Mouse (Mus musculus): ENCODE data around the gene Gm10184. TPM values are rescaled to one million over a fixed set of nuclear protein-coding genes. Genes with fewer than 3 reads are reported as not detected.
"Not testable (repeated sequence)": the region's sequence is repeated elsewhere in the genome, so short reads cannot be mapped to it uniquely, and the experiment has no call there.

Gm10184 gene
- 56.5 and 61.6 TPM in 2 replicates for polyA plus RNA-seq (2014; fragmentation: Nextera tagmentation; extraction: Ambion mirVana)

DNA sequence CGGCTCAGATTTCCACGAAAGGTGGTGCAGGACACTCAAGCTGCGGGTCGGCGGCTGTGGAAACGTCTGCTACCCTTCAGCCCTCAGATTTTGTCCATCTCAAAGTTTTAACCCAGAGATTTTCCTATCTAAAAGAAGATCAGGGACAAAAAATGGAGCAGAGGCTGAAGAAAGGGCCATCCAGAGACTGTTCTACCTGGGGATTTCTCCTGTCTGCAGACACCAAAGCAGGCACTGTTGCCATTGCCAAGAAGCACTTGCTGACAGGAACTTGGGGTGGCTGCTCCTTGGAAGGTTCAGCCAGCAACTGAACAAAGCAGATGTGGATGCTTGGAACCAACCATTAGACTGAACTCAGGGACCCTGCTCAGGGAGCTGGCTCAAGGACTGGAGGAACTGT, at the start of gene Gm10184:
Gene Gm10184, minus strand, starts transcription at position 101 of the 400 bp plus-strand sequence.
- 90% methylated on average over 6 of the region's 6 CpGs for WGBS
- Histone ChIP-seq H3K4me1 (replicated peaks; ENCODE audit: control insufficient read depth, insufficient read depth, low read length) (no peaks in the 10 kb centered on the region), H3K27me3 (replicated peaks; ENCODE audit: control insufficient read depth, insufficient read depth, low read length) (no peaks in the 10 kb centered on the region), H3K9me3 (ENCODE audit: control insufficient read depth, low read length) (no peaks in the 10 kb centered on the region), H3K4me2 (ENCODE audit: low read length) (no peak within 1 kb of the TSS), H3K27ac (ENCODE audit: low read depth) (no peak within 1 kb of the TSS), H3K9ac (ENCODE audit: low read length) (no peak within 1 kb of the TSS), H3K4me3 (ENCODE audit: low read depth, low read length) (no peak within 1 kb of the TSS), H3K36me3 (ENCODE audit: control insufficient read depth, insufficient read depth, low read length) (no peaks in the 10 kb centered on the region)
- DNase-seq (ENCODE audit: low spot score), result no peak
- no peak for ATAC-seq (replicated peaks; ENCODE audit: low FRiP score, low TSS enrichment, low read depth)

DNA sequence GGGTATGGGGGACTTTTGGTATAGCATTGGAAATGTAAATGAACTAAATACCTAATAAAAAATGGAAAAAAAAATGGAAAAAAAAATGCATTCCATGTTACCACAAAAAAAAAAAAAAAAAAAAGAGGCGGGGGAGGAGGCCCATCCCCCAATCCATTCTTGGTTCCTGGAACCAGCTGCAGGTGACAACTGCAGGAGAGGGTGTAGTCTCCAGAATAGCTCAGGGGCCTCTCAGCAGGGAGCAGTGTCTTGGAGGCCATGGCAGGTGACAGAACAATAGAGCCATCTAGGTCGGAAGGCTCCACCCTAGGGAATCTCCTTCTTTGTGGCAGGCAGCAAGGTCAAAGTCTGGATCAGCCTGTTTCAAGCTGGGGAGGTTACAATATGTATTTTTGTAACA, 23.7 kb upstream of the Gm10184 start:
- no peak overlapping the region for H3K27ac ChIP-seq (ENCODE audit: low read depth)
- no peak for DNase-seq (ENCODE audit: low spot score)
- H3K4me2 ChIP-seq (ENCODE audit: low read length), result no peak overlapping the region
- H3K4me1 ChIP-seq (replicated peaks; ENCODE audit: control insufficient read depth, insufficient read depth, low read length), result no peaks in the 10 kb centered on the region
- ATAC-seq (replicated peaks; ENCODE audit: low FRiP score, low TSS enrichment, low read depth), result no peak
- no peaks in the 10 kb centered on the region for H3K36me3 ChIP-seq (ENCODE audit: control insufficient read depth, insufficient read depth, low read length)
- H3K9me3 ChIP-seq (ENCODE audit: control insufficient read depth, low read length), result no peaks in the 10 kb centered on the region
- no peak overlapping the region for H3K9ac ChIP-seq (ENCODE audit: low read length)
- no peaks in the 10 kb centered on the region for H3K27me3 ChIP-seq (replicated peaks; ENCODE audit: control insufficient read depth, insufficient read depth, low read length)
- no peak overlapping the region for H3K4me3 ChIP-seq (ENCODE audit: low read depth, low read length)
- WGBS, result 68% methylated on average over 2 of the region's 2 CpGs

DNA sequence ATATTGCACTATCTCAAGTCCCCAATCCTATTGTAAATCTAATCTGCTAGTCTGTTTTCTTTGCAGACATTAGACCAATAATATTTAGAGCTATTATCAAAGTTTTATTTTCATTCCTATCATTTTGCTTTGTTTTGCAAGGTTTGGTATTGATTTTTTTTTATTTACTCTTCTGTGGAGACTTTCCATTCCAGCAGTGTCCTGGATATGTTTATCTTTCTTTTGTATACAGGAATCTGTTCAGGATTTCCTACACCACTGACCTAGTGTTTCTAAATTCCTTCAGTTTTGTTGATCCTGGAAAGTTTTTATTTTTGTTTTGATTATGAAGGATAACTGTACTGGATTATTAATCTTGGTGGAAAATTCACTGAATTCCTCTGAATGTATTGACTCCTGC, 2.6 kb downstream of the Gm10184 start:
- H3K4me3 ChIP-seq (ENCODE audit: low read depth, low read length), result no peak overlapping the region
- no peak overlapping the region for H3K27ac ChIP-seq (ENCODE audit: low read depth)
- no peak overlapping the region for H3K4me2 ChIP-seq (ENCODE audit: low read length)
- no peaks in the 10 kb centered on the region for H3K4me1 ChIP-seq (replicated peaks; ENCODE audit: control insufficient read depth, insufficient read depth, low read length)
- H3K36me3 ChIP-seq (ENCODE audit: control insufficient read depth, insufficient read depth, low read length), result no peaks in the 10 kb centered on the region
- no peak overlapping the region for H3K9ac ChIP-seq (ENCODE audit: low read length)
- no peak for ATAC-seq (replicated peaks; ENCODE audit: low FRiP score, low TSS enrichment, low read depth)
- H3K27me3 ChIP-seq (replicated peaks; ENCODE audit: control insufficient read depth, insufficient read depth, low read length), result no peaks in the 10 kb centered on the region
- DNase-seq (ENCODE audit: low spot score), result no peak
- H3K9me3 ChIP-seq (ENCODE audit: control insufficient read depth, low read length), result no peaks in the 10 kb centered on the region

DNA sequence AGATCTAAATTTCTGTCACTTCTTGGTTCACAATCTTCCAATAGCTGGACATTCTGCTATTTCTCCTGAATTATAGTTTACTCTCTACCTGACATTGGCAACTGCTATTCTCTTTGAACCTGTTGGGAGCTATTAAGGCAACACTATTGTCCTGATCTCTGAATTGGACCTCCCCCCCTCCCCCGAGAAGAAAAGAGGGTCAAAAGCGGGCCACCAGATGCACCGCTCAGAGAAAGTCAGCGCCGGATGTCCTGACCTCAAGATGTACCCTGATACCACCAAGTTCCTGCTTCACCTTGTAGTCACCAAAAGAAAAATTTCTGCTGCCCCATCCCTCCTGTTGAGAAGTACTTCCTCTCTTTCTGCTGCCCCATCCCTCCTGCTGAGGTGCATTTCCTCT, 5.5 kb downstream of the Gm10184 start:
- not testable (repeated sequence) for H3K9me3 ChIP-seq (ENCODE audit: control insufficient read depth, low read length); H3K4me1 ChIP-seq (replicated peaks; ENCODE audit: control insufficient read depth, insufficient read depth, low read length); H3K27me3 ChIP-seq (replicated peaks; ENCODE audit: control insufficient read depth, insufficient read depth, low read length); H3K36me3 ChIP-seq (ENCODE audit: control insufficient read depth, insufficient read depth, low read length); H3K4me2 ChIP-seq (ENCODE audit: low read length); H3K9ac ChIP-seq (ENCODE audit: low read length); H3K27ac ChIP-seq (ENCODE audit: low read depth); ATAC-seq (replicated peaks; ENCODE audit: low FRiP score, low TSS enrichment, low read depth); H3K4me3 ChIP-seq (ENCODE audit: low read depth, low read length); DNase-seq (ENCODE audit: low spot score)
- WGBS, result 83% methylated on average over 5 of the region's 5 CpGs

DNA sequence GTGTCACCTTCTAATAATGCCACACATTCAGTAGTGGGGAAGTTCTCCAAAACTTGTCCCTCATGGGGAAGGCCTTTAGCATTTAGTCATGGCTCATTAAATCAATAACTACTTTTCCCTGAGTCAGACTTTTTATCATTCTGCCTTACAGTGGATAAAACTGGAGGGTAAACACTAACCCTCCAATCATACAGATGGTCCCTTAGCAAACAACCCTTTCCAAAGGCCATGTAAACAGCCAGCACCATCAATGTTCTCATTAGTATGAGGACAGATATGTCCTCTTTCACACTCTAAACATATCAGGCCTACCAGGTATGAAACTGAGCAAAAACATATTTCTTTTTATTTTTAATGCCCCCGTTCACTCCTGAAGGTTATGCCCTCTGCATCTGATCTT, 7.5 kb downstream of the Gm10184 start:
- no peaks in the 10 kb centered on the region for H3K4me1 ChIP-seq (replicated peaks; ENCODE audit: control insufficient read depth, insufficient read depth, low read length)
- DNase-seq (ENCODE audit: low spot score), result no peak
- no peak overlapping the region for H3K9ac ChIP-seq (ENCODE audit: low read length)
- H3K27me3 ChIP-seq (replicated peaks; ENCODE audit: control insufficient read depth, insufficient read depth, low read length), result no peaks in the 10 kb centered on the region
- WGBS, result 89% methylated on average over 1 of the region's 1 CpGs
- no peak for ATAC-seq (replicated peaks; ENCODE audit: low FRiP score, low TSS enrichment, low read depth)
- no peaks in the 10 kb centered on the region for H3K9me3 ChIP-seq (ENCODE audit: control insufficient read depth, low read length)
- H3K4me3 ChIP-seq (ENCODE audit: low read depth, low read length), result no peak overlapping the region
- no peak overlapping the region for H3K4me2 ChIP-seq (ENCODE audit: low read length)
- no peak overlapping the region for H3K27ac ChIP-seq (ENCODE audit: low read depth)
- H3K36me3 ChIP-seq (ENCODE audit: control insufficient read depth, insufficient read depth, low read length), result no peaks in the 10 kb centered on the region

DNA sequence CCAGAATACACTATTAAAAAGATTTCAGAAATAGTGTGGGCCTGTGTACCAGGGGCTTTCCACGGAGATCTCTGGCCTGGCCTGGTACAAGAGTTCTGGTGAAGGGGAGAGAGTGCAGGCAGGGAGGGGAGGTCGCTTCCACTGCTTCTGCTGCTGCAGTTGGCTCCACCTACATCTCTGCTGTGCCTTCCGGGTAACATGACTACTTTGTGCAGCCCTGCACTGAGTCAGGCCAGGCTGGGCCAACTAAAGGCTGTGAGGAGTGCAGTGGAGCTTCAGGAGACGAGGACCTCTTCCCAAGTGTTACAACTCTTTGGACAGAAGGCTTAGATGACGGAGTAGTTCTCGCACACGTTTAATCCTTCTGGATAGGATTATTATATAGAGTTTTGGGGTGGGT, 9.6 kb downstream of the Gm10184 start:
- Histone ChIP-seq H3K9ac (ENCODE audit: low read length) (no peak overlapping the region), H3K4me2 (ENCODE audit: low read length) (no peak overlapping the region), H3K9me3 (ENCODE audit: control insufficient read depth, low read length) (no peaks in the 10 kb centered on the region), H3K27ac (ENCODE audit: low read depth) (no peak overlapping the region), H3K4me1 (replicated peaks; ENCODE audit: control insufficient read depth, insufficient read depth, low read length) (no peaks in the 10 kb centered on the region), H3K4me3 (ENCODE audit: low read depth, low read length) (no peak overlapping the region), H3K27me3 (replicated peaks; ENCODE audit: control insufficient read depth, insufficient read depth, low read length) (no peaks in the 10 kb centered on the region), H3K36me3 (ENCODE audit: control insufficient read depth, insufficient read depth, low read length) (no peaks in the 10 kb centered on the region)
- no peak for ATAC-seq (replicated peaks; ENCODE audit: low FRiP score, low TSS enrichment, low read depth)
- DNase-seq (ENCODE audit: low spot score), result no peak
- WGBS, result 59% methylated on average over 7 of the region's 7 CpGs

DNA sequence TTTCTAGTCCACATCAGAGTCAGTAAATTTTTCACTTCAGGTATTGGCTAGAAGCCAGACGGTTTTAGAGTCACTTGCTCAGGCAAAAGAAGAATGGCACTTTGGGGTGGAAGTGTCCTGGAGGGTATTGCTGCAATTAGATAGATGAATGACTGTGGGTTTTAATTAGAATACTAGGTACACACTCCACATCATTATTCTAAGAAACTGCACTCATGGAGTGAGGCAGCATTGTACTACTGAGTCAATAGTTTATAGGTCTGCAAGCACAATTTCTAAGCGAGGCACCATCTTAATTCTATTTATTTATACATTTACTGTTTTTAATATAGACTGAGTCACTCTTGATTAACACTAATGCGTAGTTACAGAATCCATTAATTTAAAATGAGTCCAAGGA, 10.4 kb downstream of the Gm10184 start:
- DNase-seq (ENCODE audit: low spot score) (no peak), ATAC-seq (replicated peaks; ENCODE audit: low FRiP score, low TSS enrichment, low read depth) (no peak)
- WGBS, result 69% methylated on average over 3 of the region's 3 CpGs
- no peaks in the 10 kb centered on the region for H3K4me1 ChIP-seq (replicated peaks; ENCODE audit: control insufficient read depth, insufficient read depth, low read length)
- no peaks in the 10 kb centered on the region for H3K36me3 ChIP-seq (ENCODE audit: control insufficient read depth, insufficient read depth, low read length)
- no peak overlapping the region for H3K4me2 ChIP-seq (ENCODE audit: low read length)
- H3K4me3 ChIP-seq (ENCODE audit: low read depth, low read length), result no peak overlapping the region
- no peaks in the 10 kb centered on the region for H3K27me3 ChIP-seq (replicated peaks; ENCODE audit: control insufficient read depth, insufficient read depth, low read length)
- H3K27ac ChIP-seq (ENCODE audit: low read depth), result no peak overlapping the region
- no peak overlapping the region for H3K9ac ChIP-seq (ENCODE audit: low read length)
- no peaks in the 10 kb centered on the region for H3K9me3 ChIP-seq (ENCODE audit: control insufficient read depth, low read length)

DNA sequence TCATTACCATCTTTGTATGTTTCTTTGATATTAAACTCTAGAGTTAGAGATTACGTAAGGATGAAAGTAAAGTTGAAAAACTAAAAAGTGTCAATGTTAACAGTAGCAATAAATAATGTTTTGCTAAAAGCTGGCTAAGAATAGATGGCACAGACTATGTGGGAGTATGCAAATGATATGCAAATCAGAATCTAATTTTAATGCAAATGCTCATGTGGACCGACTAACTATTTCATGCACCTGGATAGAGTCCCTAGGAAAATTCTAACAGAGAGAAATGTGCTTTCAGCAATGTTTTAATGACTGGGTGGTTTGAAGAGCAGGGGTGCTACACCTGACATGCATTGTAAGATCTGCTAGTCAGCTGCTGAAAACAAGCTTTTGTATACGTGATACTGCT, 45.3 kb downstream of the Gm10184 start:
- no peaks in the 10 kb centered on the region for H3K27me3 ChIP-seq (replicated peaks; ENCODE audit: control insufficient read depth, insufficient read depth, low read length)
- no peak for DNase-seq (ENCODE audit: low spot score)

More for the DNA sequence above, 45.3 kb downstream of the Gm10184 start:
- Histone ChIP-seq H3K36me3 (ENCODE audit: control insufficient read depth, insufficient read depth, low read length) (no peaks in the 10 kb centered on the region), H3K4me2 (ENCODE audit: low read length) (no peak overlapping the region), H3K27ac (ENCODE audit: low read depth) (no peak overlapping the region), H3K9me3 (ENCODE audit: control insufficient read depth, low read length) (no peaks in the 10 kb centered on the region), H3K4me3 (ENCODE audit: low read depth, low read length) (no peak overlapping the region), H3K9ac (ENCODE audit: low read length) (no peak overlapping the region), H3K4me1 (replicated peaks; ENCODE audit: control insufficient read depth, insufficient read depth, low read length) (no peaks in the 10 kb centered on the region)
- WGBS, result 82% methylated on average over 3 of the region's 3 CpGs
- ATAC-seq (replicated peaks; ENCODE audit: low FRiP score, low TSS enrichment, low read depth), result no peak
